Mouse (Mus musculus): ENCODE results near the gene Dpm3.

- TF ChIP-seq TCF12 (IDR thresholded peaks at IDR 0.05; ENCODE audit: insufficient read depth, poor library complexity, severe bottlenecking), result no peak
- TF ChIP-seq MYOG (IDR thresholded peaks at IDR 0.05; ENCODE audit: control insufficient read depth in 1 of 3, insufficient read depth in 1 of 3, insufficient read length in 2 of 3, low read depth in 2 of 3), result peak in 1 of 3 experiments; percentile 7
- TF ChIP-seq POLR2AphosphoS2 (IDR thresholded peaks at IDR 0.05; ENCODE audit: insufficient read length, low read depth), result peak; percentile 86
- peak; percentile 81 for TF ChIP-seq POLR2A (IDR thresholded peaks at IDR 0.05; ENCODE audit: insufficient read length, low read depth)
- no peak for TF ChIP-seq MAX (IDR thresholded peaks at IDR 0.05; ENCODE audit: low read depth)
These were observed 11.0 kb downstream of the Dpm3 start, which contains the start of gene Slc50a1 for GRCm38 (mm10) chr3:89270051-89270755.
